Mouse (Mus musculus): ENCODE data around the gene Olfr1209.

Gene Olfr1209

DNA sequence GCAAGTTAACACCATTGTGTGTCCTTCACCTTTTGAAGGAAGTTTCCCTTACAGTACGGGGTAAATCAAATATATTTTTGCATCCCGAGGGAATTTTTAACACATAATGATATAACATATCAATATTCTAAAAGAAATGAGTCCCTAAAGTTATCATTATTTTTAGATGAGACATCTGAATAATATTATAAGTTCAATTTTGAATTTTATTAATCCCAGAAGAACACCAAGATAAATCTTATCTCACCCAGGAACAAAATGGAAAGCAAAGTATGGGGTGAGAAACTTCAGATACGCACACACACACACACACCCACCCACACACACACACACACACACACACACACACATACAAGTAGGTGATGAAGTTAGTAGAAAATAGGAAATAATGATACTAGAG is at the start of gene Olfr1209:
Olfr1209 (minus strand) TSS at position 101 of the 400 bp plus-strand sequence.
- no peak for DNase-seq (ENCODE audit: low spot score)

DNA sequence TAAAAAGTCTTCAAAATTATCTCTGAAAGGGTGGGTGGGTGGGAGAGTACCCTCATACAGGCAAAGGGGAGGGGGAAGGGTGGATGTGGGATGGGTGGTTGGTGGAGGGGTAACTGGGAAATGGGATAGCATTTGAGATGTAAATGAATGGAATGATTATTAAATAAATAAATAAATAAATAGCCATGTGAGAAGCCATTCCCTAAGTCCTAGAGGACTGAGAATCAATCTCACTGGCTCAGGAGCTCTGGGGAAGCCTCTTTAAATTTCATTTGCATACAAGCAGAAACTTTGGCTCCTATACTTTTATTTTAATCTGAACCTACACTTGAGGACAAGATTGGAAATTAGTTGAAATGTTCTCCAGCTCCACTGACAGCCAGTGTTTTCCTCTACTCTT is 38.7 kb upstream of the Olfr1209 start, which contains the start of gene Olfr1212:
Olfr1212 (plus strand) TSS at position 301 of the 400 bp plus-strand sequence.
- DNase-seq (ENCODE audit: low spot score) = no peak

DNA sequence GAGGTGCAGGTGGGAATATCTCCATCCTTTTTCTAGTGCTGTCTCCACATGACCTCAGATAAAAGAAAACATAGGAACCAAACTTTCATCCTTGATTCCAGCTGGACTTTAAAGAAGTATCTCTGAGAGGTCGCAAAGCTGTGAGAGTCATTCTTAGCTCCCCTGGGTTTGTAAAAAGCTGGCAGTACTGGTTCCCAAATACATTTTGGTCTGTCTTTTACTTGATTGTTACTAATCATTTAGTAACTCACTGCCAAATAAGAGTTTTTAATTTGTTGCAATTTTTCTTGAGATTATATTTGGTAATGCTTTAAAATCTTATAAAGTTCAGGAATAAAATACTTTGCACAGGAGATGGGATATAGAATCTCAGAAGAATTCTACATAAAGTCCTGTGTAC is 23.1 kb upstream of the Olfr1209 start, which contains the start of gene Olfr1211:
Olfr1211 (minus strand) TSS at position 101 of the 400 bp plus-strand sequence.
- DNase-seq (ENCODE audit: low spot score) = no peak

DNA sequence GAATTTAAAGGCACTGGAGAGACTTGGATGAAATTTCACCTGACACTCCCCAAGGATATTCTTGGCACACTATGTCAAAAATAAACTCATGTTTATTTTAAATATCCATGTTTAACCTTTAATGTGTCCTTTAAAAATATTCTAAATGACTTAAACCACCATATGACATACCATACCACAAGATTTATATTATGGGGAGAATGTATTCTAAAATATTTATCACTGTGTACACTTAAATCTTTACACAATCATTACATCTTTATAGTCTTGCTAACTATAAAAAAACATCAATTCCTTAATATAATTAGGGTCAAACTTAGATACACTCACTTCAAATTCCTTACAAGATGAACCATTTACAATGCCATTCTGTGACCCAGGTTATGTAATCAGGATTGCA is 12.7 kb downstream of the Olfr1209 start, which contains the start of gene Olfr1208:
Olfr1208 (minus strand) TSS at position 101 of the 400 bp plus-strand sequence.
- DNase-seq (ENCODE audit: low spot score) = no peak

DNA sequence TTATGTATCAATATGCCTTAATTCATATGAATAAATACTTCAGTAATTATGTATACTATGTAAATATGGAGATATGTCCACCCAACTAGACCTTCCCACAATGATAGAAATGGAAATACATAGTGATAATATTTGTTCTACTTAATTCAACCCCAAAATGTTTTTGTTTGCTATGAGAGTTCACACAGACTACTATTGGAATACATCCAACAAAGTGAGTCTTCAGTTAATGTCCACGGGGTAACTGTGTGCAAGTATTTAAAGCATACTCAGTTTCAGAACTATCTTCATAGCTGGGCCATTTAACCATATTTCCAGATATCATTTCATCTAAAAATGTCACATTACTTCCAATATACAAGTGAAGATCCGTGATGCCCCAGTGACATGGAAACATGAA is 52.0 kb downstream of the Olfr1209 start, which contains the start of gene Olfr1206:
Olfr1206 (plus strand) TSS at position 301 of the 400 bp plus-strand sequence.
- DNase-seq (ENCODE audit: low spot score) = no peak

Measured in embryo, embryonic 10.5 days (tissue).